Mouse (Mus musculus) MEL (cell line): ENCODE measurements around the gene Pex14. TPM values are rescaled to one million over a fixed set of nuclear protein-coding genes. Genes with fewer than 3 reads are reported as not detected.

Experiments used
- DNase-seq: peaks from one replicate; pipeline ENCODE4 v3.0.0; 2011; ENCODE audit warnings: low read depth, low spot score
- H3K27ac ChIP-seq: 2 replicates; pipeline ENCODE4 v1.5.1; 2012; ENCODE audit warnings: low read depth, mild to moderate bottlenecking, control low read depth, low read length, moderate library complexity; ENCODE audit not compliant: control insufficient read depth
- H3K27me3 ChIP-seq, 2 experiments: fragments of 150-350 bp in 1 of 2; sonication (generic) in 1 of 2; 2 replicates each; pipeline ENCODE4 v1.6.1; 2012; ENCODE audit warnings: low read length in 2 of 2, mild to moderate bottlenecking in 2 of 2, improper control_type of control experiment in 1 of 2, moderate library complexity in 1 of 2; ENCODE audit not compliant: insufficient read depth in 2 of 2, control insufficient read depth in 1 of 2
- H3K36me3 ChIP-seq, 2 experiments: 2 replicates each; pipeline ENCODE4 v1.6.1; 2012 to 2014; ENCODE audit warnings: low read length in 2 of 2, improper control_type of control experiment in 1 of 2, inconsistent platforms in 1 of 2, mild to moderate bottlenecking in 1 of 2; ENCODE audit not compliant: insufficient read depth in 2 of 2, control insufficient read depth in 1 of 2
- H3K4me1 ChIP-seq, 2 experiments: fragments of 150-350 bp in 1 of 2; sonication (generic) in 1 of 2; 2 replicates each; pipeline ENCODE4 v1.6.1; 2012; ENCODE audit warnings: low read length in 2 of 2, improper control_type of control experiment in 1 of 2, mild to moderate bottlenecking in 1 of 2; ENCODE audit not compliant: insufficient read depth in 2 of 2, control insufficient read depth in 1 of 2
- H3K4me3 ChIP-seq, 2 experiments: fragments of 150-350 bp in 1 of 2; sonication (generic) in 1 of 2; 2 replicates each; pipeline ENCODE4 v1.5.1; 2012; ENCODE audit warnings: low read depth in 2 of 2, low read length in 2 of 2, mild to moderate bottlenecking in 2 of 2, moderate library complexity in 2 of 2, control low read depth in 1 of 2, improper control_type of control experiment in 1 of 2; ENCODE audit not compliant: control insufficient read depth in 1 of 2, insufficient read depth in 1 of 2
- H3K79me2 ChIP-seq: 2 replicates; pipeline ENCODE4 v1.6.1; 2012; ENCODE audit warnings: mild to moderate bottlenecking, low read length, moderate library complexity; ENCODE audit not compliant: control insufficient read depth, poor library complexity, insufficient read depth
- H3K9ac ChIP-seq: 2 replicates; pipeline ENCODE4 v1.6.1; 2012; ENCODE audit warnings: low read depth, mild to moderate bottlenecking, control low read depth, low read length, moderate library complexity; ENCODE audit not compliant: control insufficient read depth, poor library complexity, severe bottlenecking
- H3K9me3 ChIP-seq: fragments of 150-350 bp; sonication (generic); replicated peaks from 2 replicates; pipeline ENCODE4 v1.6.1; 2012; ENCODE audit warnings: mild to moderate bottlenecking, low read length, improper control_type of control experiment, moderate library complexity; ENCODE audit not compliant: insufficient read depth
- CHD2 ChIP-seq: IDR thresholded peaks from 2 replicates; pipeline ENCODE4 v1.6.1; 2011; ENCODE audit warnings: low read length, improper control_type of control experiment
- CTCF ChIP-seq, 3 experiments: IDR thresholded peaks in 2 of 3; conservative IDR thresholded peaks in 1 of 3; 2 replicates each; pipeline ENCODE4 v1.5.1; 2011 to 2012; ENCODE audit warnings: low read length in 3 of 3, low read depth in 2 of 3, mild to moderate bottlenecking in 2 of 3, improper control_type of control experiment in 1 of 3, inconsistent platforms in 1 of 3, mixed read lengths in 1 of 3, moderate library complexity in 1 of 3; ENCODE audit not compliant: control insufficient read depth in 1 of 3, insufficient read depth in 1 of 3, poor library complexity in 1 of 3, severe bottlenecking in 1 of 3
- EP300 ChIP-seq, 2 experiments: IDR thresholded peaks; 2 replicates each; pipeline ENCODE4 v1.6.1; 2011; ENCODE audit warnings: improper control_type of control experiment in 2 of 2, low read length in 2 of 2, low read depth in 1 of 2, mild to moderate bottlenecking in 1 of 2
- KAT2A ChIP-seq: conservative IDR thresholded peaks from 2 replicates; pipeline ENCODE4 v1.6.1; 2012; ENCODE audit warnings: low read depth, low read length, improper control_type of control experiment, inconsistent platforms
- MYC ChIP-seq: IDR thresholded peaks from 2 replicates; pipeline ENCODE4 v1.6.1; 2011; ENCODE audit warnings: low read depth, mild to moderate bottlenecking, low read length, improper control_type of control experiment, moderate library complexity
- NRF1 ChIP-seq: IDR thresholded peaks from 2 replicates; pipeline ENCODE4 v1.6.1; 2014; ENCODE audit warnings: low read depth, mild to moderate bottlenecking, inconsistent platforms, low read length, improper control_type of control experiment, moderate library complexity; ENCODE audit not compliant: poor library complexity, insufficient read depth, severe bottlenecking
- POLR2A ChIP-seq, 2 experiments: IDR thresholded peaks; 2 replicates each; pipeline ENCODE4 v1.6.1; 2011 to 2012; ENCODE audit warnings: low read length in 2 of 2, mild to moderate bottlenecking in 2 of 2, control low read depth in 1 of 2, improper control_type of control experiment in 1 of 2, low read depth in 1 of 2, moderate library complexity in 1 of 2; ENCODE audit not compliant: control insufficient read depth in 1 of 2, insufficient read depth in 1 of 2, poor library complexity in 1 of 2
- TBP ChIP-seq: IDR thresholded peaks from 2 replicates; pipeline ENCODE4 v1.8.0; 2011; ENCODE audit warnings: low read depth, low read length, improper control_type of control experiment
- TCF12 ChIP-seq: IDR thresholded peaks from 2 replicates; pipeline ENCODE4 v1.6.1; 2014; ENCODE audit warnings: low read depth, mild to moderate bottlenecking, inconsistent platforms, low read length, improper control_type of control experiment, moderate library complexity
- UBTF ChIP-seq: IDR thresholded peaks from 2 replicates; pipeline ENCODE4 v1.6.1; 2012; ENCODE audit warnings: low read depth, mild to moderate bottlenecking, inconsistent platforms, low read length, improper control_type of control experiment, moderate library complexity, borderline replicate concordance; ENCODE audit not compliant: insufficient read depth
- ZC3H11A ChIP-seq: IDR thresholded peaks from 2 replicates; pipeline ENCODE4 v1.6.1; 2012; ENCODE audit warnings: low read depth, mild to moderate bottlenecking, inconsistent platforms, low read length, improper control_type of control experiment
- ZKSCAN1 ChIP-seq: IDR thresholded peaks from 2 replicates; pipeline ENCODE4 v1.6.1; 2012; ENCODE audit warnings: low read depth, mild to moderate bottlenecking, inconsistent platforms, low read length, improper control_type of control experiment, moderate library complexity
- ZMIZ1 ChIP-seq: IDR thresholded peaks from 2 replicates; pipeline ENCODE4 v1.6.1; 2012; ENCODE audit warnings: low read depth, mild to moderate bottlenecking, inconsistent platforms, low read length, improper control_type of control experiment, moderate library complexity
- ZNF384 ChIP-seq: IDR thresholded peaks from 2 replicates; pipeline ENCODE4 v1.6.1; 2012; ENCODE audit warnings: low read depth, mild to moderate bottlenecking, inconsistent platforms, low read length, improper control_type of control experiment
- polyA plus RNA-seq, 2 experiments: library from polyadenylated mRNA; stranded (reverse) in 1 of 2; unstranded in 1 of 2; fragments of >175 nt in 1 of 2; fragments of >200 nt in 1 of 2; gene quantifications; 2 replicates each; pipeline versions ENCODE4 v1.2.1 to v1.2.4; 2012; ENCODE audit warnings: low replicate concordance in 2 of 2, low read depth in 1 of 2; ENCODE audit not compliant: insufficient read length in 2 of 2, insufficient read depth in 1 of 2, missing spikeins in 1 of 2
- total RNA-seq: library from RNA; depleted of rRNA; stranded (reverse); fragments of 300-350 nt; gene quantifications from 2 replicates; pipeline ENCODE4 v1.2.3, GENCODE M21; 2012

Pex14 gene
- total and polyA plus RNA-seq, 3 experiments: 38.3 to 49.2 TPM; not detected in 1

DNA sequence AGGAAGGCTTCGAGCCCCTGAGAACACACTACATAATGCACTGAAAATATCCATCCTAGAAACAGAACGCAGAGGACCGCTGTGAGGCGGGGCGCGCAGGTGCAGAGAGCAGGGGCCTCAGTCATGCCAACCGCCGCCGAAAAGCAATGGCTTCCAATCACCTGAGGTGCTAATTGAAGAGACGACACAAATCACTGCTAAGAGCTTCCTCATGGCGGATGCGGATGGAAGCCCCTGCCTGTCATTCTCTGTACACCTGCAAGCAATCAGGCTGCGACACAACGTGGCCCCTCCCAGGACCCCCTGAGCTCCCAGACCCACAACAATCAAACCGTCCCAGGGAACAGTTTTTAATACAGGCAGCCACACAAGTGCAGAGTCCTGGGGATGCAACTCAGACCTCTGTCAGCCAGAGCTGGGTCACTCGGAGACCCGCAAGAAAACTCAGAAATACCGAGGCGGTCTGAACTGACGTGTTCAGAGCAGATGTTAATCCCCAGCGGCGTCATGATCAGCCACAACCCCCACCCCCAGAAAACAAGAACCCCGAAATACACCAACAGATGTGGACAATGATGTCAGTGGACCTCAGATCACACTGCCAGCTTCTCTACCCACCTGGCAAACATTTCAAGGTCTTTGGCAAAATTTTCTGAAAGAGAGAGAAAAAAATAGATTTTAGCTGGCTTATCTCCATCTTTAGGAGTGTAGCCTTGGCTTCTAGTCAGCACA is 31.5 kb upstream of the Pex14 start:
- Histone ChIP-seq H3K36me3 (peaks cover 0 to 2% of the 10 kb centered on the region in 2 experiments; a peak in 3 of 4 replicates), H3K27me3 (no peaks in the 10 kb centered on the region), H3K9me3 (no peaks in the 10 kb centered on the region), H3K9ac (no peak overlapping the region), H3K4me3 (no peak overlapping the region), H3K79me2 (no peaks in the 10 kb centered on the region), H3K27ac (no peak overlapping the region), H3K4me1 (peaks cover 0 to 1% of the 10 kb centered on the region in 2 experiments; a peak in 1 of 4 replicates)
- no peak for DNase-seq
- TF ChIP-seq UBTF (no peak), ZC3H11A (no peak), ZMIZ1 (no peak), TCF12 (no peak), EP300 (IDR thresholded peaks at IDR 0.05; ENCODE audit: low read depth in 1 of 2, low read length in 2 of 2) (no peak), KAT2A (no peak), CTCF (IDR thresholded peaks at IDR 0.05 in 2 of 3, conservative IDR thresholded peaks at IDR 0.05 in 1 of 3; ENCODE audit: control insufficient read depth in 1 of 3, insufficient read depth in 1 of 3, low read depth in 2 of 3, low read length in 3 of 3, poor library complexity in 1 of 3, severe bottlenecking in 1 of 3) (no peak), NRF1 (no peak), CHD2 (no peak), POLR2A (IDR thresholded peaks at IDR 0.05; ENCODE audit: control insufficient read depth in 1 of 2, insufficient read depth in 1 of 2, low read depth in 1 of 2, low read length in 2 of 2, poor library complexity in 1 of 2) (no peak), ZKSCAN1 (no peak), MYC (no peak), TBP (no peak)

DNA sequence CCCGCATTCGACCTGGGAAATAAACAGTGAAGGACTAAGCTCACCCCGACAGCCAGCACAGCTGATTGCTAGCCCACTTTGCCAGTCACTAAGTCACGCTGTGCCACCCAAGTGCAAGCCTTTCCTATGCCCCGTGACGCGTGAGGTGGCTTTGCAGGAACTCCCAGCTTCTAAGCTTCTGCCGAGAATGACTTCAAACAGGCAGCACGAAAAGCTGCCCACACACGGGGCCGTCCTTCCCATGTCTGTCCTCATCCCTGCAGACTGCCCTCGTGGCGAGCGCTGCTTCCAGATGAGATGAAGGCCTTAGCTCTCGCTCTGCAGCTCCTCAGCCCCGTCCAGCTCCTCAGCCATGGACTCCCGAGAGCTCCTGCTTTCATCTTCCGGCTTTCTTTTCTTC is 28.8 kb upstream of the Pex14 start:
- Histone ChIP-seq H3K79me2 (no peaks in the 10 kb centered on the region), H3K36me3 (no peaks in the 10 kb centered on the region), H3K4me1 (no peaks in the 10 kb centered on the region), H3K9me3 (no peaks in the 10 kb centered on the region), H3K27ac (no peak overlapping the region), H3K4me3 (no peak overlapping the region), H3K9ac (no peak overlapping the region), H3K27me3 (no peaks in the 10 kb centered on the region)
- no peak for DNase-seq
- TF ChIP-seq TCF12: no peak

DNA sequence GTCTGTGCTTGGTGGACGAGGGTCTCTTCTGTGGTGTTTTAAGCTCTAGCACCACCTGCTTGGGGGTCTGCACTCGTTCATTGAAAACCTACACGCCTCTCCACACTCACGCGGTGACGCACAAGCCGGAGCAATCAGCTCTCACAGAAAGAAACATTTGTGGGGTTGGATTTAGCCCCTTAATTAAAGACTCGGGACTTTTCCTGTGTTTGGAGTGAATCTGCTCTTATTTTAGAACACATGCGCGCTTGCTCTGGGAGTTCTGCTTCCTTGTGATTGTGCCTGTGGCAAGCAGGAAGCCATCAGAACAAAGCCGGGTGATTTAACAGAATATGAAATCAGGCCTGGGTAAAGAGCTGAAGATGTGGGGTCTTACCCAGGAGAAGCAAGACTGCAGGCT is 27.0 kb upstream of the Pex14 start, which contains the start of gene Cort:
Cort (minus strand) TSS at position 101 of the 400 bp plus-strand sequence.
- Histone ChIP-seq H3K79me2 (no peaks in the 10 kb centered on the region), H3K36me3 (no peaks in the 10 kb centered on the region), H3K4me3 (no peak within 1 kb of the TSS), H3K27me3 (no peaks in the 10 kb centered on the region), H3K9ac (no peak within 1 kb of the TSS), H3K27ac (no peak within 1 kb of the TSS), H3K4me1 (no peaks in the 10 kb centered on the region), H3K9me3 (no peaks in the 10 kb centered on the region)
- no peak for DNase-seq
- no peak for TF ChIP-seq MYC
- no peak for TF ChIP-seq ZNF384
